Mouse (Mus musculus) MEL (cell line): ENCODE measurements around the gene Gm49601. TPM values are rescaled to one million over a fixed set of nuclear protein-coding genes. Genes with fewer than 3 reads are reported as not detected.

Source experiments
- DNase-seq: peaks from one replicate; pipeline ENCODE4 v3.0.0; 2011; ENCODE audit warnings: low read depth, low spot score
- H3K27ac ChIP-seq: 2 replicates; pipeline ENCODE4 v1.5.1; 2012; ENCODE audit warnings: low read depth, mild to moderate bottlenecking, control low read depth, low read length, moderate library complexity; ENCODE audit not compliant: control insufficient read depth
- H3K27me3 ChIP-seq, 2 experiments: fragments of 150-350 bp in 1 of 2; sonication (generic) in 1 of 2; 2 replicates each; pipeline ENCODE4 v1.6.1; 2012; ENCODE audit warnings: low read length in 2 of 2, mild to moderate bottlenecking in 2 of 2, improper control_type of control experiment in 1 of 2, moderate library complexity in 1 of 2; ENCODE audit not compliant: insufficient read depth in 2 of 2, control insufficient read depth in 1 of 2
- H3K36me3 ChIP-seq, 2 experiments: 2 replicates each; pipeline ENCODE4 v1.6.1; 2012 to 2014; ENCODE audit warnings: low read length in 2 of 2, improper control_type of control experiment in 1 of 2, inconsistent platforms in 1 of 2, mild to moderate bottlenecking in 1 of 2; ENCODE audit not compliant: insufficient read depth in 2 of 2, control insufficient read depth in 1 of 2
- H3K4me1 ChIP-seq, 2 experiments: fragments of 150-350 bp in 1 of 2; sonication (generic) in 1 of 2; 2 replicates each; pipeline ENCODE4 v1.6.1; 2012; ENCODE audit warnings: low read length in 2 of 2, improper control_type of control experiment in 1 of 2, mild to moderate bottlenecking in 1 of 2; ENCODE audit not compliant: insufficient read depth in 2 of 2, control insufficient read depth in 1 of 2
- H3K4me3 ChIP-seq, 2 experiments: fragments of 150-350 bp in 1 of 2; sonication (generic) in 1 of 2; 2 replicates each; pipeline ENCODE4 v1.5.1; 2012; ENCODE audit warnings: low read depth in 2 of 2, low read length in 2 of 2, mild to moderate bottlenecking in 2 of 2, moderate library complexity in 2 of 2, control low read depth in 1 of 2, improper control_type of control experiment in 1 of 2; ENCODE audit not compliant: control insufficient read depth in 1 of 2, insufficient read depth in 1 of 2
- H3K79me2 ChIP-seq: 2 replicates; pipeline ENCODE4 v1.6.1; 2012; ENCODE audit warnings: mild to moderate bottlenecking, low read length, moderate library complexity; ENCODE audit not compliant: control insufficient read depth, poor library complexity, insufficient read depth
- H3K9ac ChIP-seq: 2 replicates; pipeline ENCODE4 v1.6.1; 2012; ENCODE audit warnings: low read depth, mild to moderate bottlenecking, control low read depth, low read length, moderate library complexity; ENCODE audit not compliant: control insufficient read depth, poor library complexity, severe bottlenecking
- H3K9me3 ChIP-seq: fragments of 150-350 bp; sonication (generic); replicated peaks from 2 replicates; pipeline ENCODE4 v1.6.1; 2012; ENCODE audit warnings: mild to moderate bottlenecking, low read length, improper control_type of control experiment, moderate library complexity; ENCODE audit not compliant: insufficient read depth
- CHD1 ChIP-seq: IDR thresholded peaks from 2 replicates; pipeline ENCODE4 v1.6.1; 2012; ENCODE audit warnings: low read depth, mild to moderate bottlenecking, inconsistent platforms, low read length, improper control_type of control experiment
- CTCF ChIP-seq, 3 experiments: IDR thresholded peaks in 2 of 3; conservative IDR thresholded peaks in 1 of 3; 2 replicates each; pipeline ENCODE4 v1.5.1; 2011 to 2012; ENCODE audit warnings: low read length in 3 of 3, low read depth in 2 of 3, mild to moderate bottlenecking in 2 of 3, improper control_type of control experiment in 1 of 3, inconsistent platforms in 1 of 3, mixed read lengths in 1 of 3, moderate library complexity in 1 of 3; ENCODE audit not compliant: control insufficient read depth in 1 of 3, insufficient read depth in 1 of 3, poor library complexity in 1 of 3, severe bottlenecking in 1 of 3
- E2F4 ChIP-seq: IDR thresholded peaks from 2 replicates; pipeline ENCODE4 v1.6.1; 2011; ENCODE audit warnings: low read depth, low read length, improper control_type of control experiment, borderline replicate concordance
- ELF1 ChIP-seq: IDR thresholded peaks from 2 replicates; pipeline ENCODE4 v1.6.1; 2014; ENCODE audit warnings: low read depth, mild to moderate bottlenecking, inconsistent platforms, low read length, improper control_type of control experiment, moderate library complexity
- EP300 ChIP-seq, 2 experiments: IDR thresholded peaks; 2 replicates each; pipeline ENCODE4 v1.6.1; 2011; ENCODE audit warnings: improper control_type of control experiment in 2 of 2, low read length in 2 of 2, low read depth in 1 of 2, mild to moderate bottlenecking in 1 of 2
- ETS1 ChIP-seq: IDR thresholded peaks from 2 replicates; pipeline ENCODE4 v1.6.1; 2012; ENCODE audit warnings: low read depth, mild to moderate bottlenecking, inconsistent platforms, low read length, improper control_type of control experiment, moderate library complexity
- GABPA ChIP-seq: IDR thresholded peaks from 2 replicates; pipeline ENCODE4 v1.6.1; 2012; ENCODE audit warnings: low read depth, mild to moderate bottlenecking, inconsistent platforms, low read length, improper control_type of control experiment, moderate library complexity
- GATA1 ChIP-seq: IDR thresholded peaks from 2 replicates; pipeline ENCODE4 v1.6.1; 2011; ENCODE audit warnings: low read depth, low read length, improper control_type of control experiment
- HCFC1 ChIP-seq: IDR thresholded peaks from 2 replicates; pipeline ENCODE4 v1.6.1; 2012; ENCODE audit warnings: low read depth, mild to moderate bottlenecking, inconsistent platforms, low read length, improper control_type of control experiment, moderate library complexity
- MEF2A ChIP-seq: IDR thresholded peaks from 2 replicates; pipeline ENCODE4 v1.6.1; 2014; ENCODE audit warnings: low read depth, mild to moderate bottlenecking, inconsistent platforms, low read length, improper control_type of control experiment; ENCODE audit not compliant: poor library complexity, insufficient replicate concordance, severe bottlenecking; ENCODE audit errors: extremely low read depth
- MXI1 ChIP-seq: IDR thresholded peaks from 2 replicates; pipeline ENCODE4 v1.6.1; 2011; ENCODE audit warnings: mild to moderate bottlenecking, low read depth, low read length, improper control_type of control experiment
- MYC ChIP-seq: IDR thresholded peaks from 2 replicates; pipeline ENCODE4 v1.6.1; 2011; ENCODE audit warnings: low read depth, mild to moderate bottlenecking, low read length, improper control_type of control experiment, moderate library complexity
- NELFE ChIP-seq: IDR thresholded peaks from 2 replicates; pipeline ENCODE4 v1.6.1; 2011; ENCODE audit warnings: low read depth, low read length, improper control_type of control experiment
- POLR2A ChIP-seq, 2 experiments: IDR thresholded peaks; 2 replicates each; pipeline ENCODE4 v1.6.1; 2011 to 2012; ENCODE audit warnings: low read length in 2 of 2, mild to moderate bottlenecking in 2 of 2, control low read depth in 1 of 2, improper control_type of control experiment in 1 of 2, low read depth in 1 of 2, moderate library complexity in 1 of 2; ENCODE audit not compliant: control insufficient read depth in 1 of 2, insufficient read depth in 1 of 2, poor library complexity in 1 of 2
- POLR2AphosphoS5 ChIP-seq: IDR thresholded peaks from 2 replicates; pipeline ENCODE4 v1.6.1; 2012; ENCODE audit warnings: low read depth, borderline replicate concordance, mild to moderate bottlenecking, inconsistent platforms, low read length, moderate library complexity, mixed read lengths
- RAD21 ChIP-seq: IDR thresholded peaks from 2 replicates; pipeline ENCODE4 v1.6.1; 2011; ENCODE audit warnings: mild to moderate bottlenecking, low read depth, low read length, improper control_type of control experiment
- SMC3 ChIP-seq: IDR thresholded peaks from 2 replicates; pipeline ENCODE4 v1.6.1; 2011; ENCODE audit warnings: low read depth, low read length, improper control_type of control experiment
- TAL1 ChIP-seq: IDR thresholded peaks from 2 replicates; pipeline ENCODE4 v1.6.1; 2012; ENCODE audit warnings: mild to moderate bottlenecking, inconsistent platforms, low read length, moderate library complexity, mixed read lengths
- UBTF ChIP-seq: IDR thresholded peaks from 2 replicates; pipeline ENCODE4 v1.6.1; 2012; ENCODE audit warnings: low read depth, mild to moderate bottlenecking, inconsistent platforms, low read length, improper control_type of control experiment, moderate library complexity, borderline replicate concordance; ENCODE audit not compliant: insufficient read depth
- USF1 ChIP-seq: IDR thresholded peaks from 2 replicates; pipeline ENCODE4 v1.6.1; 2014; ENCODE audit warnings: low read depth, mild to moderate bottlenecking, inconsistent platforms, low read length, improper control_type of control experiment, moderate library complexity
- USF2 ChIP-seq, 2 experiments: IDR thresholded peaks; 2 replicates each; pipeline ENCODE4 v1.6.1; 2011 to 2012; ENCODE audit warnings: improper control_type of control experiment in 2 of 2, low read length in 2 of 2, borderline replicate concordance in 1 of 2, inconsistent platforms in 1 of 2, low read depth in 1 of 2, mild to moderate bottlenecking in 1 of 2; ENCODE audit not compliant: insufficient read depth in 1 of 2
- ZC3H11A ChIP-seq: IDR thresholded peaks from 2 replicates; pipeline ENCODE4 v1.6.1; 2012; ENCODE audit warnings: low read depth, mild to moderate bottlenecking, inconsistent platforms, low read length, improper control_type of control experiment
- ZKSCAN1 ChIP-seq: IDR thresholded peaks from 2 replicates; pipeline ENCODE4 v1.6.1; 2012; ENCODE audit warnings: low read depth, mild to moderate bottlenecking, inconsistent platforms, low read length, improper control_type of control experiment, moderate library complexity
- ZNF384 ChIP-seq: IDR thresholded peaks from 2 replicates; pipeline ENCODE4 v1.6.1; 2012; ENCODE audit warnings: low read depth, mild to moderate bottlenecking, inconsistent platforms, low read length, improper control_type of control experiment
- polyA plus RNA-seq, 2 experiments: library from polyadenylated mRNA; stranded (reverse) in 1 of 2; unstranded in 1 of 2; fragments of >175 nt in 1 of 2; fragments of >200 nt in 1 of 2; gene quantifications; 2 replicates each; pipeline versions ENCODE4 v1.2.1 to v1.2.4; 2012; ENCODE audit warnings: low replicate concordance in 2 of 2, low read depth in 1 of 2; ENCODE audit not compliant: insufficient read length in 2 of 2, insufficient read depth in 1 of 2, missing spikeins in 1 of 2
- total RNA-seq: library from RNA; depleted of rRNA; stranded (reverse); fragments of 300-350 nt; gene quantifications from 2 replicates; pipeline ENCODE4 v1.2.3, GENCODE M21; 2012

Gm49601 gene
- total and polyA plus RNA-seq, 3 experiments, result 1.5 to 4.6 TPM; not detected in 1

- no peak overlapping the region for H3K9ac ChIP-seq
Observed at GRCm38 (mm10) chr16:18586076-18586905, 39.9 kb downstream of the Gm49601 start.

GRCm38 (mm10) chr16:18585676-18586075 is 40.6 kb downstream of the Gm49601 start:
- no peak overlapping the region for H3K4me3 ChIP-seq
- H3K4me1 ChIP-seq, result no peaks in the 10 kb centered on the region
- TF ChIP-seq MXI1 (no peak), MYC (no peak), MEF2A (no peak), USF2 (IDR thresholded peaks at IDR 0.05; ENCODE audit: borderline replicate concordance in 1 of 2, insufficient read depth in 1 of 2, low read depth in 1 of 2, low read length in 2 of 2) (no peak), SMC3 (no peak), ETS1 (no peak), GABPA (no peak), UBTF (no peak), ZKSCAN1 (no peak), ZNF384 (no peak), RAD21 (no peak)
- DNase-seq, result no peak
- no peaks in the 10 kb centered on the region for H3K27me3 ChIP-seq
- no peaks in the 10 kb centered on the region for H3K9me3 ChIP-seq
- no peaks in the 10 kb centered on the region for H3K79me2 ChIP-seq
- no peaks in the 10 kb centered on the region for H3K36me3 ChIP-seq
- no peak overlapping the region for H3K9ac ChIP-seq
- H3K27ac ChIP-seq, result no peak overlapping the region

More at GRCm38 (mm10) chr16:18586076-18586905, 39.9 kb downstream of the Gm49601 start:
- Histone ChIP-seq H3K4me1 (no peaks in the 10 kb centered on the region), H3K27ac (no peak overlapping the region), H3K36me3 (no peaks in the 10 kb centered on the region), H3K4me3 (no peak overlapping the region), H3K27me3 (no peaks in the 10 kb centered on the region), H3K9me3 (no peaks in the 10 kb centered on the region), H3K79me2 (no peaks in the 10 kb centered on the region)
- DNase-seq, result no peak
- TF ChIP-seq SMC3 (no peak), ZC3H11A (no peak), HCFC1 (no peak), GABPA (no peak), ETS1 (no peak), RAD21 (no peak), E2F4 (no peak), POLR2A (IDR thresholded peaks at IDR 0.05; ENCODE audit: control insufficient read depth in 1 of 2, insufficient read depth in 1 of 2, low read depth in 1 of 2, low read length in 2 of 2, poor library complexity in 1 of 2) (no peak), TAL1 (no peak), ELF1 (no peak), UBTF (no peak), USF2 (IDR thresholded peaks at IDR 0.05; ENCODE audit: borderline replicate concordance in 1 of 2, insufficient read depth in 1 of 2, low read depth in 1 of 2, low read length in 2 of 2) (no peak), MYC (no peak), GATA1 (no peak), CHD1 (no peak), USF1 (no peak), EP300 (IDR thresholded peaks at IDR 0.05; ENCODE audit: low read depth in 1 of 2, low read length in 2 of 2) (no peak), POLR2AphosphoS5 (no peak), CTCF (IDR thresholded peaks at IDR 0.05 in 2 of 3, conservative IDR thresholded peaks at IDR 0.05 in 1 of 3; ENCODE audit: control insufficient read depth in 1 of 3, insufficient read depth in 1 of 3, low read depth in 2 of 3, low read length in 3 of 3, poor library complexity in 1 of 3, severe bottlenecking in 1 of 3) (no peak), NELFE (no peak)
- TF ChIP-seq, all 39 proteins: peak for 0
